Mouse (Mus musculus) MEL (cell line): ENCODE measurements around the gene Gxylt2. TPM values are rescaled to one million over a fixed set of nuclear protein-coding genes. Genes with fewer than 3 reads are reported as not detected.
A peak's percentile ranks its signal among the peaks of the same experiment; 100 is the strongest.

ENCODE experiments used
- DNase-seq: peaks from one replicate; pipeline ENCODE4 v3.0.0; 2011; ENCODE audit warnings: low read depth, low spot score
- H3K27ac ChIP-seq: 2 replicates; pipeline ENCODE4 v1.5.1; 2012; ENCODE audit warnings: low read depth, mild to moderate bottlenecking, control low read depth, low read length, moderate library complexity; ENCODE audit not compliant: control insufficient read depth
- H3K27me3 ChIP-seq, 2 experiments: fragments of 150-350 bp in 1 of 2; sonication (generic) in 1 of 2; 2 replicates each; pipeline ENCODE4 v1.6.1; 2012; ENCODE audit warnings: low read length in 2 of 2, mild to moderate bottlenecking in 2 of 2, improper control_type of control experiment in 1 of 2, moderate library complexity in 1 of 2; ENCODE audit not compliant: insufficient read depth in 2 of 2, control insufficient read depth in 1 of 2
- H3K36me3 ChIP-seq, 2 experiments: 2 replicates each; pipeline ENCODE4 v1.6.1; 2012 to 2014; ENCODE audit warnings: low read length in 2 of 2, improper control_type of control experiment in 1 of 2, inconsistent platforms in 1 of 2, mild to moderate bottlenecking in 1 of 2; ENCODE audit not compliant: insufficient read depth in 2 of 2, control insufficient read depth in 1 of 2
- H3K4me1 ChIP-seq, 2 experiments: fragments of 150-350 bp in 1 of 2; sonication (generic) in 1 of 2; 2 replicates each; pipeline ENCODE4 v1.6.1; 2012; ENCODE audit warnings: low read length in 2 of 2, improper control_type of control experiment in 1 of 2, mild to moderate bottlenecking in 1 of 2; ENCODE audit not compliant: insufficient read depth in 2 of 2, control insufficient read depth in 1 of 2
- H3K4me3 ChIP-seq, 2 experiments: fragments of 150-350 bp in 1 of 2; sonication (generic) in 1 of 2; 2 replicates each; pipeline ENCODE4 v1.5.1; 2012; ENCODE audit warnings: low read depth in 2 of 2, low read length in 2 of 2, mild to moderate bottlenecking in 2 of 2, moderate library complexity in 2 of 2, control low read depth in 1 of 2, improper control_type of control experiment in 1 of 2; ENCODE audit not compliant: control insufficient read depth in 1 of 2, insufficient read depth in 1 of 2
- H3K79me2 ChIP-seq: 2 replicates; pipeline ENCODE4 v1.6.1; 2012; ENCODE audit warnings: mild to moderate bottlenecking, low read length, moderate library complexity; ENCODE audit not compliant: control insufficient read depth, poor library complexity, insufficient read depth
- H3K9ac ChIP-seq: 2 replicates; pipeline ENCODE4 v1.6.1; 2012; ENCODE audit warnings: low read depth, mild to moderate bottlenecking, control low read depth, low read length, moderate library complexity; ENCODE audit not compliant: control insufficient read depth, poor library complexity, severe bottlenecking
- H3K9me3 ChIP-seq: fragments of 150-350 bp; sonication (generic); replicated peaks from 2 replicates; pipeline ENCODE4 v1.6.1; 2012; ENCODE audit warnings: mild to moderate bottlenecking, low read length, improper control_type of control experiment, moderate library complexity; ENCODE audit not compliant: insufficient read depth
- BHLHE40 ChIP-seq: IDR thresholded peaks from 2 replicates; pipeline ENCODE4 v1.6.1; 2012; ENCODE audit warnings: low read depth, mild to moderate bottlenecking, inconsistent platforms, low read length, improper control_type of control experiment, borderline replicate concordance
- CTCF ChIP-seq, 3 experiments: IDR thresholded peaks in 2 of 3; conservative IDR thresholded peaks in 1 of 3; 2 replicates each; pipeline ENCODE4 v1.5.1; 2011 to 2012; ENCODE audit warnings: low read length in 3 of 3, low read depth in 2 of 3, mild to moderate bottlenecking in 2 of 3, improper control_type of control experiment in 1 of 3, inconsistent platforms in 1 of 3, mixed read lengths in 1 of 3, moderate library complexity in 1 of 3; ENCODE audit not compliant: control insufficient read depth in 1 of 3, insufficient read depth in 1 of 3, poor library complexity in 1 of 3, severe bottlenecking in 1 of 3
- E2F4 ChIP-seq: IDR thresholded peaks from 2 replicates; pipeline ENCODE4 v1.6.1; 2011; ENCODE audit warnings: low read depth, low read length, improper control_type of control experiment, borderline replicate concordance
- EP300 ChIP-seq, 2 experiments: IDR thresholded peaks; 2 replicates each; pipeline ENCODE4 v1.6.1; 2011; ENCODE audit warnings: improper control_type of control experiment in 2 of 2, low read length in 2 of 2, low read depth in 1 of 2, mild to moderate bottlenecking in 1 of 2
- ETS1 ChIP-seq: IDR thresholded peaks from 2 replicates; pipeline ENCODE4 v1.6.1; 2012; ENCODE audit warnings: low read depth, mild to moderate bottlenecking, inconsistent platforms, low read length, improper control_type of control experiment, moderate library complexity
- GABPA ChIP-seq: IDR thresholded peaks from 2 replicates; pipeline ENCODE4 v1.6.1; 2012; ENCODE audit warnings: low read depth, mild to moderate bottlenecking, inconsistent platforms, low read length, improper control_type of control experiment, moderate library complexity
- GATA1 ChIP-seq: IDR thresholded peaks from 2 replicates; pipeline ENCODE4 v1.6.1; 2011; ENCODE audit warnings: low read depth, low read length, improper control_type of control experiment
- KAT2A ChIP-seq: conservative IDR thresholded peaks from 2 replicates; pipeline ENCODE4 v1.6.1; 2012; ENCODE audit warnings: low read depth, low read length, improper control_type of control experiment, inconsistent platforms
- MAFK ChIP-seq: IDR thresholded peaks from 2 replicates; pipeline ENCODE4 v1.6.1; 2011; ENCODE audit warnings: low read depth, mild to moderate bottlenecking, low read length, improper control_type of control experiment, borderline replicate concordance
- MAX ChIP-seq: IDR thresholded peaks from 2 replicates; pipeline ENCODE4 v1.6.1; 2011; ENCODE audit warnings: low read length, improper control_type of control experiment
- MEF2A ChIP-seq: IDR thresholded peaks from 2 replicates; pipeline ENCODE4 v1.6.1; 2014; ENCODE audit warnings: low read depth, mild to moderate bottlenecking, inconsistent platforms, low read length, improper control_type of control experiment; ENCODE audit not compliant: poor library complexity, insufficient replicate concordance, severe bottlenecking; ENCODE audit errors: extremely low read depth
- MYB ChIP-seq: IDR thresholded peaks from 2 replicates; pipeline ENCODE4 v1.6.1; 2011; ENCODE audit warnings: mild to moderate bottlenecking, low read depth, low read length, improper control_type of control experiment
- NELFE ChIP-seq: IDR thresholded peaks from 2 replicates; pipeline ENCODE4 v1.6.1; 2011; ENCODE audit warnings: low read depth, low read length, improper control_type of control experiment
- NRF1 ChIP-seq: IDR thresholded peaks from 2 replicates; pipeline ENCODE4 v1.6.1; 2014; ENCODE audit warnings: low read depth, mild to moderate bottlenecking, inconsistent platforms, low read length, improper control_type of control experiment, moderate library complexity; ENCODE audit not compliant: poor library complexity, insufficient read depth, severe bottlenecking
- POLR2AphosphoS2 ChIP-seq: IDR thresholded peaks from 2 replicates; pipeline ENCODE4 v1.6.1; 2011; ENCODE audit warnings: low read length, improper control_type of control experiment
- POLR2AphosphoS5 ChIP-seq: IDR thresholded peaks from 2 replicates; pipeline ENCODE4 v1.6.1; 2012; ENCODE audit warnings: low read depth, borderline replicate concordance, mild to moderate bottlenecking, inconsistent platforms, low read length, moderate library complexity, mixed read lengths
- SIN3A ChIP-seq: IDR thresholded peaks from 2 replicates; pipeline ENCODE4 v1.6.1; 2012; ENCODE audit warnings: low read length, improper control_type of control experiment, inconsistent platforms
- SMC3 ChIP-seq: IDR thresholded peaks from 2 replicates; pipeline ENCODE4 v1.6.1; 2011; ENCODE audit warnings: low read depth, low read length, improper control_type of control experiment
- TAL1 ChIP-seq: IDR thresholded peaks from 2 replicates; pipeline ENCODE4 v1.6.1; 2012; ENCODE audit warnings: mild to moderate bottlenecking, inconsistent platforms, low read length, moderate library complexity, mixed read lengths
- USF1 ChIP-seq: IDR thresholded peaks from 2 replicates; pipeline ENCODE4 v1.6.1; 2014; ENCODE audit warnings: low read depth, mild to moderate bottlenecking, inconsistent platforms, low read length, improper control_type of control experiment, moderate library complexity
- USF2 ChIP-seq, 2 experiments: IDR thresholded peaks; 2 replicates each; pipeline ENCODE4 v1.6.1; 2011 to 2012; ENCODE audit warnings: improper control_type of control experiment in 2 of 2, low read length in 2 of 2, borderline replicate concordance in 1 of 2, inconsistent platforms in 1 of 2, low read depth in 1 of 2, mild to moderate bottlenecking in 1 of 2; ENCODE audit not compliant: insufficient read depth in 1 of 2
- ZC3H11A ChIP-seq: IDR thresholded peaks from 2 replicates; pipeline ENCODE4 v1.6.1; 2012; ENCODE audit warnings: low read depth, mild to moderate bottlenecking, inconsistent platforms, low read length, improper control_type of control experiment
- ZKSCAN1 ChIP-seq: IDR thresholded peaks from 2 replicates; pipeline ENCODE4 v1.6.1; 2012; ENCODE audit warnings: low read depth, mild to moderate bottlenecking, inconsistent platforms, low read length, improper control_type of control experiment, moderate library complexity
- ZMIZ1 ChIP-seq: IDR thresholded peaks from 2 replicates; pipeline ENCODE4 v1.6.1; 2012; ENCODE audit warnings: low read depth, mild to moderate bottlenecking, inconsistent platforms, low read length, improper control_type of control experiment, moderate library complexity
- polyA plus RNA-seq, 2 experiments: library from polyadenylated mRNA; stranded (reverse) in 1 of 2; unstranded in 1 of 2; fragments of >175 nt in 1 of 2; fragments of >200 nt in 1 of 2; gene quantifications; 2 replicates each; pipeline versions ENCODE4 v1.2.1 to v1.2.4; 2012; ENCODE audit warnings: low replicate concordance in 2 of 2, low read depth in 1 of 2; ENCODE audit not compliant: insufficient read length in 2 of 2, insufficient read depth in 1 of 2, missing spikeins in 1 of 2
- total RNA-seq: library from RNA; depleted of rRNA; stranded (reverse); fragments of 300-350 nt; gene quantifications from 2 replicates; pipeline ENCODE4 v1.2.3, GENCODE M21; 2012

The Gxylt2 gene
- total and polyA plus RNA-seq, 3 experiments, result not detected

GRCm38 (mm10) chr6:100674974-100675373, 29.6 kb upstream of the Gxylt2 start (continued):
- no peak for TF ChIP-seq ETS1
- TF ChIP-seq NELFE, result no peak
- TF ChIP-seq ZKSCAN1, result no peak
- peak in 1 of 2 experiments; percentile 15; a peak in 1 of 4 replicates for TF ChIP-seq EP300 (IDR thresholded peaks at IDR 0.05; ENCODE audit: low read depth in 1 of 2, low read length in 2 of 2)
- TF ChIP-seq GATA1, result peak; percentile 80; the same call in 1 of the 2 replicates
- peak in 2 of 3 experiments; percentile 63 to 69; a peak in 4 of 6 replicates for TF ChIP-seq CTCF (IDR thresholded peaks at IDR 0.05 in 2 of 3, conservative IDR thresholded peaks at IDR 0.05 in 1 of 3; ENCODE audit: control insufficient read depth in 1 of 3, insufficient read depth in 1 of 3, low read depth in 2 of 3, low read length in 3 of 3, poor library complexity in 1 of 3, severe bottlenecking in 1 of 3)
- TF ChIP-seq USF2 (IDR thresholded peaks at IDR 0.05; ENCODE audit: borderline replicate concordance in 1 of 2, insufficient read depth in 1 of 2, low read depth in 1 of 2, low read length in 2 of 2), result no peak
- no peak for TF ChIP-seq NRF1
- TF ChIP-seq SMC3, result peak; percentile 85
- peak; percentile 53; the same call in 1 of the 2 replicates for TF ChIP-seq MAX
- TF ChIP-seq KAT2A, result no peak
- TF ChIP-seq ZC3H11A, result peak; percentile 29; the same call in 1 of the 2 replicates
- TF ChIP-seq MEF2A, result no peak
- no peak for TF ChIP-seq ZMIZ1
- TF ChIP-seq MYB, result no peak
- peak; percentile 62; the same call in 1 of the 2 replicates for TF ChIP-seq SIN3A
- no peak for TF ChIP-seq POLR2AphosphoS5
- TF ChIP-seq GABPA, result no peak
- peak; percentile 44; the same call in 1 of the 2 replicates for TF ChIP-seq BHLHE40

- no peak for DNase-seq
- H3K9me3 ChIP-seq, result no peaks in the 10 kb centered on the region
- H3K9ac ChIP-seq, result no peak overlapping the region
- TF ChIP-seq TAL1 (no peak), MAFK (no peak), E2F4 (no peak), ZKSCAN1 (no peak), POLR2AphosphoS5 (no peak), POLR2AphosphoS2 (no peak), NRF1 (no peak), BHLHE40 (no peak), USF1 (no peak), ETS1 (no peak)
- no peaks in the 10 kb centered on the region for H3K4me1 ChIP-seq
- no peak overlapping the region for H3K27ac ChIP-seq
- H3K79me2 ChIP-seq, result no peaks in the 10 kb centered on the region
- H3K27me3 ChIP-seq, result no peaks in the 10 kb centered on the region
- H3K36me3 ChIP-seq, result peaks cover 0 to 7% of the 10 kb centered on the region in 2 experiments; a peak in 2 of 4 replicates
- H3K4me3 ChIP-seq, result no peak overlapping the region
Observed at GRCm38 (mm10) chr6:100676461-100676860, 28.1 kb upstream of the Gxylt2 start.
